Mouse (Mus musculus): ENCODE measurements around the gene Nucks1. TPM values are rescaled to one million over a fixed set of nuclear protein-coding genes. Genes with fewer than 3 reads are reported as not detected.
A peak's percentile ranks its signal among the peaks of the same experiment; 100 is the strongest.

The Nucks1 gene
- total RNA-seq (2014; rRNA removed) (135 and 159 TPM in 2 replicates), polyA plus RNA-seq (2015; fragmentation: Nextera tagmentation; extraction: Ambion mirVana) (42.6 and 56.4 TPM in 2 replicates)

DNA sequence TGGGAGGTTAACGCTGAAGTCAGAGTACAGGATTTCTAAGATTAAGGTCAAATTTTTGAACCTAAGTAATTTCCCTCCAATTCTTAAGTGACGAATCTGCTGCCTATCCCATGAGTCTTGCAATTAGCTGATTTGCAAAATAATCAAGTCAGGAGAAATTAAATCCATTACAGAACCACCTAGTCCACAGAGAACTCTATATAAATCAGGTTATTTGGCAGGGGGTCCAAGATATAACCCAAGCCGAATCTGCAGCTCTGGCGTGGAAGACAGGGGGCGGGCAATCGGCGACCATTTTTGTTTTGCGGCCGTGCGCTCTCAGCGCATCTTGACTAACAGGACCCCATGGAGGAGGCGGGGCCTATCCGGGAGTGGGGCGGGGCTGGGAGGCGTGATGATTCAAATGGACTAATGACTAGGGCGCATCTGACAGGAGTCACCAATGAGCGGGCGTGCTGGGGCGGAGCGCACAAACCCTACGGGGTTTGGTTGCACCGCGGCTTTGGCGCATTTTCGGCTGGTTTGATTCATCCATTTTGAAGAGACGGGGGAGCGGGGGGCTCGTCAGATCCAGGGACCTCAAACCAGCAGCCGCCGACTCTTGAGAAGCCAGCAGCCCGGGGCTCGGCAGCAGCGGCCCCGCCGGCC is at the start of gene Nucks1:
Gene Nucks1, plus strand, starts transcription at position 534 of the 648 bp plus-strand sequence.
- H3K9ac ChIP-seq: peak within 1 kb of the TSS; percentile 99
- WGBS: 2% methylated on average over 35 of the region's 35 CpGs
- ATAC-seq: peak; percentile 100
- H3K4me2 ChIP-seq (ENCODE audit: low read depth): peak within 1 kb of the TSS; percentile 70
- peak; percentile 99 for DNase-seq
- peak within 1 kb of the TSS; percentile 100 for H3K4me3 ChIP-seq (ENCODE audit: low read depth, low read length)
- TF ChIP-seq CTCF (IDR thresholded peaks at IDR 0.05; ENCODE audit: low read depth): peak; percentile 50; the same call in 1 of the 2 replicates
- no peaks in the 10 kb centered on the region for H3K9me3 ChIP-seq (ENCODE audit: low read length)
- H3K27ac ChIP-seq (ENCODE audit: low read depth, low read length): peak within 1 kb of the TSS; percentile 100
- H3K4me1 ChIP-seq (ENCODE audit: insufficient read depth): peaks cover 5% of the 10 kb centered on the region
- no peaks in the 10 kb centered on the region for H3K27me3 ChIP-seq (ENCODE audit: insufficient read depth, low read length)
- H3K36me3 ChIP-seq (ENCODE audit: insufficient read depth): no peaks in the 10 kb centered on the region

DNA sequence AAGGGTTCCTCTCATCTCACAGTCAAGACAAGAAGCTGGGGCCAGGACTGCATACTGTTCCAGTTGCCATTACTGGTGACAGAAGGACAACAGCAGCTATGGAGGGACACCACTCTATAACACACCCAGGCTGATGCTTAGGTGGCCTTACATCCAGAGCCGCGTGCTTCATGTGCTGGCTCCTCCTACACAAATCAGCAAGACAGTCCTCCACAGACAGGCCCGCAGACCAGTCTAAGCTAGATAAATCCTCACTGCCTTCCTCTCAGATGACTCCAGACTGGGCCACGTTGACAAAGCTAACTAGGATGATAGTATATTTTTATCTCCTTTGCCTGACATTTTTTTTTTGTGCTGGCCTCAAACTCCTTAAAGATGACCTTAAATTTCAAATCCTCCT is 48.5 kb upstream of the Nucks1 start:
- no peak for TF ChIP-seq CTCF (IDR thresholded peaks at IDR 0.05; ENCODE audit: low read depth)

DNA sequence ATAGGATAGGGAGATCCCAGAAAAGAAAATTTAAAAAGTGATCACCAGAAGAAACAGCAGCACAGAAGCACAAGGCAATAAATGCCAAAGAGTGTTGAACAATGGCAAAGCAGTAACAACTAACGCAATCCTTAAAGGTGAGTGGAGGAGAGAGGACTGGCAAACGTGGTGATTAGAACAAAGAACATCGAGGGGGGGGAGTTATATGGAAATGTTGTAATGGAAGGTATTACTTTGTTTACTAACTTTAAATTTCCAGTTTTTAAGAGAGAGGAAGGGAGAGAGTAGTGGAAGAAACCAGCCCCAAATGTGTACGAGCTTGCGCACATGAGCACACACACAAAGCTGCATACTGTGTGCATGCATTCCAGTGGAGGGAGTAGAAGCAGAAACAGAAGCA is 44.7 kb upstream of the Nucks1 start:
- DNase-seq (no peak), ATAC-seq (no peak)
- H3K9me3 ChIP-seq (ENCODE audit: low read length): no peaks in the 10 kb centered on the region
- no peak overlapping the region for H3K27ac ChIP-seq (ENCODE audit: low read depth, low read length)
- TF ChIP-seq CTCF (IDR thresholded peaks at IDR 0.05; ENCODE audit: low read depth): no peak
- no peaks in the 10 kb centered on the region for H3K36me3 ChIP-seq (ENCODE audit: insufficient read depth)
- 81% methylated on average over 5 of the region's 5 CpGs for WGBS
- no peaks in the 10 kb centered on the region for H3K4me1 ChIP-seq (ENCODE audit: insufficient read depth)
- no peaks in the 10 kb centered on the region for H3K27me3 ChIP-seq (ENCODE audit: insufficient read depth, low read length)
- no peak overlapping the region for H3K9ac ChIP-seq
- H3K4me3 ChIP-seq (ENCODE audit: low read depth, low read length): no peak overlapping the region
- H3K4me2 ChIP-seq (ENCODE audit: low read depth): no peak overlapping the region

More for the DNA sequence above, 48.5 kb upstream of the Nucks1 start:
- H3K27me3 ChIP-seq (ENCODE audit: insufficient read depth, low read length): no peaks in the 10 kb centered on the region
- no peak for DNase-seq
- no peaks in the 10 kb centered on the region for H3K9me3 ChIP-seq (ENCODE audit: low read length)
- 84% methylated on average over 4 of the region's 4 CpGs for WGBS
- no peak overlapping the region for H3K9ac ChIP-seq
- H3K27ac ChIP-seq (ENCODE audit: low read depth, low read length): no peak overlapping the region
- no peak for ATAC-seq
- no peak overlapping the region for H3K4me3 ChIP-seq (ENCODE audit: low read depth, low read length)
- no peak overlapping the region for H3K4me2 ChIP-seq (ENCODE audit: low read depth)
- H3K4me1 ChIP-seq (ENCODE audit: insufficient read depth): no peaks in the 10 kb centered on the region
- H3K36me3 ChIP-seq (ENCODE audit: insufficient read depth): no peaks in the 10 kb centered on the region

- H3K4me1 ChIP-seq (ENCODE audit: insufficient read depth): no peaks in the 10 kb centered on the region
- H3K27ac ChIP-seq (ENCODE audit: low read depth, low read length): no peak overlapping the region
- WGBS: 82% methylated on average over 6 of the region's 6 CpGs
- H3K4me3 ChIP-seq (ENCODE audit: low read depth, low read length): no peak overlapping the region
- no peak overlapping the region for H3K4me2 ChIP-seq (ENCODE audit: low read depth)
- H3K9me3 ChIP-seq (ENCODE audit: low read length): no peaks in the 10 kb centered on the region
- no peak for TF ChIP-seq CTCF (IDR thresholded peaks at IDR 0.05; ENCODE audit: low read depth)
- ATAC-seq: no peak
- no peaks in the 10 kb centered on the region for H3K36me3 ChIP-seq (ENCODE audit: insufficient read depth)
- no peak for DNase-seq
- H3K9ac ChIP-seq: no peak overlapping the region
- H3K27me3 ChIP-seq (ENCODE audit: insufficient read depth, low read length): no peaks in the 10 kb centered on the region
These were observed 43.9 kb upstream of the Nucks1 start for GRCm38 (mm10) chr1:131866304-131866999.

- H3K36me3 ChIP-seq (ENCODE audit: insufficient read depth): no peaks in the 10 kb centered on the region
- peak; percentile 94 for DNase-seq
- no peaks in the 10 kb centered on the region for H3K27me3 ChIP-seq (ENCODE audit: insufficient read depth, low read length)
- H3K4me3 ChIP-seq (ENCODE audit: low read depth, low read length): peak within 1 kb of the TSS; percentile 43
- peak; percentile 93 for TF ChIP-seq CTCF (IDR thresholded peaks at IDR 0.05; ENCODE audit: low read depth)
- WGBS: 3% methylated on average over 46 of the region's 46 CpGs
- ATAC-seq: peak; percentile 99
- H3K27ac ChIP-seq (ENCODE audit: low read depth, low read length): no peak within 1 kb of the TSS
- peak within 1 kb of the TSS; percentile 55 for H3K4me2 ChIP-seq (ENCODE audit: low read depth)
- no peaks in the 10 kb centered on the region for H3K4me1 ChIP-seq (ENCODE audit: insufficient read depth)
- H3K9ac ChIP-seq: peak within 1 kb of the TSS; percentile 31; the same call in 1 of the 2 replicates
- no peaks in the 10 kb centered on the region for H3K9me3 ChIP-seq (ENCODE audit: low read length)
These were observed 43.0 kb upstream of the Nucks1 start, which contains the start of gene Rab29 for GRCm38 (mm10) chr1:131867093-131867945. TSS of gene Rab29 (plus strand) at chr1:131867224.

- ATAC-seq: no peak
- TF ChIP-seq CTCF (IDR thresholded peaks at IDR 0.05; ENCODE audit: low read depth): no peak
- Histone ChIP-seq H3K27ac (ENCODE audit: low read depth, low read length) (no peak overlapping the region), H3K27me3 (ENCODE audit: insufficient read depth, low read length) (no peaks in the 10 kb centered on the region), H3K4me1 (ENCODE audit: insufficient read depth) (no peaks in the 10 kb centered on the region), H3K36me3 (ENCODE audit: insufficient read depth) (no peaks in the 10 kb centered on the region), H3K4me3 (ENCODE audit: low read depth, low read length) (peak overlapping the region; percentile 43), H3K9me3 (ENCODE audit: low read length) (no peaks in the 10 kb centered on the region), H3K9ac (peak overlapping the region; percentile 31; the same call in 1 of the 2 replicates), H3K4me2 (ENCODE audit: low read depth) (peak overlapping the region; percentile 55)
- no peak for DNase-seq
- 34% methylated on average over 10 of the region's 10 CpGs for WGBS
These were observed 42.4 kb upstream of the Nucks1 start for GRCm38 (mm10) chr1:131867946-131868290.

All from forebrain, postnatal 0 days (tissue).